Comparison of ENCODE assay signal across 15 mouse cellular contexts in genomic region chr11:45830743-45831310, GRCm38 (mm10). TPM values are rescaled to one million over a fixed set of nuclear protein-coding genes. Genes with fewer than 3 reads are reported as not detected.
DNase-seq lines count a peak whose midpoint lies in the region; ATAC-seq lines count a peak whose summit lies in the region.
"Had no signal": no experiment of that assay in that cellular context is flagged by ENCODE, and none has a peak within 500 bp of the region (broad histone marks: within the 10 kb centered on the region; RNA-seq: fewer than 3 reads in every experiment).

No protein-coding gene starts in this region.

- ATAC-seq in heart, embryonic 11.5 days (replicated peaks; ENCODE audit: insufficient number of reproducible peaks, low FRiP score, low TSS enrichment) = no peak
- peak; percentile 63 for ATAC-seq in intestine, embryonic 15.5 days
- ATAC-seq: hindbrain, embryonic 16.5 days; liver, embryonic 12.5 days; Patski had no signal

- no peak overlapping the region for H3K4me2 ChIP-seq in heart, embryonic 11.5 days
- H3K4me2 ChIP-seq in intestine, embryonic 15.5 days (replicated peaks) = no peak overlapping the region
- H3K4me2 ChIP-seq: liver, embryonic 12.5 days; midbrain, embryonic 11.5 days; neural tube, embryonic 12.5 days had no signal

- no peak overlapping the region for H3K9ac ChIP-seq in heart, embryonic 11.5 days (ENCODE audit: low read depth, low read length)
- H3K9ac ChIP-seq in intestine, embryonic 15.5 days = no peak overlapping the region
- H3K9ac ChIP-seq: liver, embryonic 12.5 days; neural tube, embryonic 12.5 days had no signal

- no peaks in the 10 kb centered on the region for H3K36me3 ChIP-seq in heart, embryonic 11.5 days (ENCODE audit: control insufficient read depth, insufficient read depth, low read length)
- H3K36me3 ChIP-seq in intestine, embryonic 15.5 days = no peaks in the 10 kb centered on the region
- H3K36me3 ChIP-seq: liver, embryonic 12.5 days; neural tube, embryonic 12.5 days had no signal

- peak overlapping the region; percentile 50; the same call in 1 of the 2 replicates for H3K27ac ChIP-seq in heart, embryonic 11.5 days (ENCODE audit: low read depth, low read length)
- H3K27ac ChIP-seq in intestine, embryonic 15.5 days = 0 out of 2 replicates have a peak overlapping the region, but pooled peaks have one; percentile 19
- H3K27ac ChIP-seq: liver, embryonic 12.5 days; neural tube, embryonic 12.5 days had no signal

- no peaks in the 10 kb centered on the region for H3K9me3 ChIP-seq in heart, embryonic 11.5 days (replicated peaks; ENCODE audit: control insufficient read depth, low read length)
- H3K9me3 ChIP-seq in intestine, embryonic 15.5 days = no peaks in the 10 kb centered on the region
- H3K9me3 ChIP-seq: liver, embryonic 12.5 days; neural tube, embryonic 12.5 days had no signal

- no peaks in the 10 kb centered on the region for H3K27me3 ChIP-seq in heart, embryonic 11.5 days (ENCODE audit: control insufficient read depth, insufficient read depth, low read length)
- H3K27me3 ChIP-seq in intestine, embryonic 15.5 days (replicated peaks) = no peaks in the 10 kb centered on the region
- H3K27me3 ChIP-seq: liver, embryonic 12.5 days; neural tube, embryonic 12.5 days; Patski had no signal

- H3K4me1 ChIP-seq in heart, embryonic 11.5 days (ENCODE audit: control insufficient read depth, insufficient read depth, low read length) = peaks cover 15% of the 10 kb centered on the region
- H3K4me1 ChIP-seq in intestine, embryonic 15.5 days (replicated peaks) = 0 out of 2 replicates have a peak, but pooled peaks cover 7% of the 10 kb centered on the region
- H3K4me1 ChIP-seq: neural tube, embryonic 12.5 days had no signal

- intact Hi-C loops in heart, postnatal 36 days (cut with DNase I) = no loop called here

- 50% methylated on average over 9 of the region's 9 CpGs for WGBS in heart, embryonic 11.5 days (ENCODE audit: insufficient replicate concordance)
- WGBS in intestine, embryonic 15.5 days = 43% methylated on average over 9 of the region's 9 CpGs

- DNase-seq in heart, postnatal 36 days = no peak
- DNase-seq in lung, postnatal 10 days = peak; percentile 58
- no peak for DNase-seq in lung, postnatal 36 days
- no peak for DNase-seq in testis, postnatal 14 days (ENCODE audit: low spot score)
- DNase-seq in spleen, postnatal 36 days (ENCODE audit: low spot score in 2 of 2) = no peak
- DNase-seq in frontal cortex, postnatal 10 days (ENCODE audit: low spot score in 2 of 2) = no peak
- DNase-seq: adrenal gland, adult 2 months; retina, postnatal 1 day had no signal

- no peak overlapping the region for H3K4me3 ChIP-seq in heart, embryonic 11.5 days (ENCODE audit: low read depth, low read length)
- no peak overlapping the region for H3K4me3 ChIP-seq in intestine, embryonic 15.5 days (replicated peaks)
- H3K4me3 ChIP-seq: liver, embryonic 12.5 days; neural tube, embryonic 12.5 days had no signal

RNA-seq across cellular contexts. Expression of gene Clint1, which starts 21.0 kb away (rescaled TPM):
- 49.2 and 57.9 TPM in 2 replicates for polyA plus RNA-seq in heart, embryonic 11.5 days (2014; fragmentation: Nextera tagmentation; extraction: Ambion mirVana)
- total RNA-seq in heart, postnatal 36 days (2021) = 10 to 100 TPM; 43.2 to 43.7 TPM
- polyA plus RNA-seq in intestine, embryonic 15.5 days (2015; fragmentation: Nextera tagmentation; extraction: Ambion mirVana) = 102 and 106 TPM in 2 replicates
